Mouse (Mus musculus): ENCODE results near the gene Myh3. TPM values are rescaled to one million over a fixed set of nuclear protein-coding genes. Genes with fewer than 3 reads are reported as not detected.

Myh3 gene
- polyA plus RNA-seq, 1 experiment from 2014 or later: 0.04 TPM

- Histone ChIP-seq H3K27ac (ENCODE audit: low read depth, low read length) (no peak overlapping the region), H3K9me3 (replicated peaks; ENCODE audit: control insufficient read depth, low read length) (no peaks in the 10 kb centered on the region), H3K36me3 (ENCODE audit: control insufficient read depth, insufficient read depth, low read length) (no peaks in the 10 kb centered on the region), H3K4me1 (ENCODE audit: control insufficient read depth, insufficient read depth, low read length) (no peaks in the 10 kb centered on the region), H3K27me3 (replicated peaks; ENCODE audit: control insufficient read depth, insufficient read depth, low read length) (no peaks in the 10 kb centered on the region), H3K9ac (ENCODE audit: low read length) (no peak overlapping the region), H3K4me3 (ENCODE audit: low read depth, low read length) (no peak overlapping the region), H3K4me2 (ENCODE audit: low read length) (no peak overlapping the region)
- no peak for ATAC-seq
- no peak for DNase-seq (ENCODE audit: low spot score)
- 88% methylated on average over 12 of the region's 12 CpGs for WGBS
Observed at GRCm38 (mm10) chr11:67114901-67115300, 36.8 kb downstream of the Myh3 start.

- no peak for ATAC-seq
- no peak overlapping the region for H3K9ac ChIP-seq (ENCODE audit: low read length)
- H3K4me2 ChIP-seq (ENCODE audit: low read length): no peak overlapping the region
- H3K9me3 ChIP-seq (replicated peaks; ENCODE audit: control insufficient read depth, low read length): no peaks in the 10 kb centered on the region
- DNase-seq (ENCODE audit: low spot score): no peak
- H3K4me3 ChIP-seq (ENCODE audit: low read depth, low read length): no peak overlapping the region
- H3K27ac ChIP-seq (ENCODE audit: low read depth, low read length): no peak overlapping the region
- no peaks in the 10 kb centered on the region for H3K4me1 ChIP-seq (ENCODE audit: control insufficient read depth, insufficient read depth, low read length)
- WGBS: 82% methylated on average over 5 of the region's 5 CpGs
- H3K27me3 ChIP-seq (replicated peaks; ENCODE audit: control insufficient read depth, insufficient read depth, low read length): no peaks in the 10 kb centered on the region
- no peaks in the 10 kb centered on the region for H3K36me3 ChIP-seq (ENCODE audit: control insufficient read depth, insufficient read depth, low read length)
Observed at GRCm38 (mm10) chr11:67116725-67117124, 38.6 kb downstream of the Myh3 start.

GRCm38 (mm10) chr11:67119539-67120070, 41.5 kb downstream of the Myh3 start:
- DNase-seq (ENCODE audit: low spot score): no peak
- no peak overlapping the region for H3K27ac ChIP-seq (ENCODE audit: low read depth, low read length)
- WGBS: 41% methylated on average over 4 of the region's 4 CpGs
- no peak overlapping the region for H3K4me2 ChIP-seq (ENCODE audit: low read length)
- H3K9me3 ChIP-seq (replicated peaks; ENCODE audit: control insufficient read depth, low read length): no peaks in the 10 kb centered on the region
- H3K9ac ChIP-seq (ENCODE audit: low read length): no peak overlapping the region
- H3K27me3 ChIP-seq (replicated peaks; ENCODE audit: control insufficient read depth, insufficient read depth, low read length): no peaks in the 10 kb centered on the region
- H3K36me3 ChIP-seq (ENCODE audit: control insufficient read depth, insufficient read depth, low read length): no peaks in the 10 kb centered on the region
- no peak for ATAC-seq
- no peak overlapping the region for H3K4me3 ChIP-seq (ENCODE audit: low read depth, low read length)
- no peaks in the 10 kb centered on the region for H3K4me1 ChIP-seq (ENCODE audit: control insufficient read depth, insufficient read depth, low read length)

- Histone ChIP-seq H3K4me1 (ENCODE audit: control insufficient read depth, insufficient read depth, low read length) (no peaks in the 10 kb centered on the region), H3K27ac (ENCODE audit: low read depth, low read length) (no peak overlapping the region), H3K9ac (ENCODE audit: low read length) (no peak overlapping the region), H3K27me3 (replicated peaks; ENCODE audit: control insufficient read depth, insufficient read depth, low read length) (no peaks in the 10 kb centered on the region), H3K4me3 (ENCODE audit: low read depth, low read length) (no peak overlapping the region), H3K4me2 (ENCODE audit: low read length) (no peak overlapping the region), H3K9me3 (replicated peaks; ENCODE audit: control insufficient read depth, low read length) (no peaks in the 10 kb centered on the region), H3K36me3 (ENCODE audit: control insufficient read depth, insufficient read depth, low read length) (no peaks in the 10 kb centered on the region)
- no peak for ATAC-seq
- DNase-seq (ENCODE audit: low spot score): no peak
- 71% methylated on average over 12 of the region's 12 CpGs for WGBS
Observed at GRCm38 (mm10) chr11:67120697-67121294, 42.7 kb downstream of the Myh3 start.

- H3K27me3 ChIP-seq (replicated peaks; ENCODE audit: control insufficient read depth, insufficient read depth, low read length): no peaks in the 10 kb centered on the region
- H3K4me3 ChIP-seq (ENCODE audit: low read depth, low read length): no peak overlapping the region
- no peaks in the 10 kb centered on the region for H3K9me3 ChIP-seq (replicated peaks; ENCODE audit: control insufficient read depth, low read length)
- no peak overlapping the region for H3K9ac ChIP-seq (ENCODE audit: low read length)
- H3K36me3 ChIP-seq (ENCODE audit: control insufficient read depth, insufficient read depth, low read length): no peaks in the 10 kb centered on the region
- 85% methylated on average over 7 of the region's 7 CpGs for WGBS
- H3K4me1 ChIP-seq (ENCODE audit: control insufficient read depth, insufficient read depth, low read length): no peaks in the 10 kb centered on the region
- H3K27ac ChIP-seq (ENCODE audit: low read depth, low read length): no peak overlapping the region
- DNase-seq (ENCODE audit: low spot score): no peak
- no peak for ATAC-seq
- H3K4me2 ChIP-seq (ENCODE audit: low read length): no peak overlapping the region
Observed at GRCm38 (mm10) chr11:67124943-67125342, 46.8 kb downstream of the Myh3 start.

DNA sequence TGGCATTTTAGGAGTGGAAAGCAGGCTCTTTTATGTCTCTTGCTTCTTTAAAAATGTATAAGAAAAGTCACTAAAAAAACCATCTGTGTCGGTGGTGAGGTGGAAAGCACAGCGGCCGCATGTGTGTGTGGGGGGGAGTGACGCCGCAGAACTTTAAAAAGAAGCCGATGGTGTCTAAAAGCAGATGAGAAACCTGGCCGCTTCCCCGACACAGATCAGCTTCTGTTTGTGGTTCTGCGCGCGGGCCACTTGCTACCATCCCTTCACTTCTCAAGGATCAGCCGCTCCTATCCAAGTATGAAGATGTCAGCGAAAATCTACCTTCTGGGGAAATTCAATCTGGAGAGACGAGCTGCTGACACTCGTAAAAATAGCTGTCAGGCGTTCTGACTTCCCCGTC, 47.3 kb downstream of the Myh3 start:
- Histone ChIP-seq H3K9me3 (replicated peaks; ENCODE audit: control insufficient read depth, low read length) (no peaks in the 10 kb centered on the region), H3K9ac (ENCODE audit: low read length) (no peak overlapping the region), H3K36me3 (ENCODE audit: control insufficient read depth, insufficient read depth, low read length) (no peaks in the 10 kb centered on the region), H3K4me2 (ENCODE audit: low read length) (no peak overlapping the region), H3K27ac (ENCODE audit: low read depth, low read length) (no peak overlapping the region), H3K4me1 (ENCODE audit: control insufficient read depth, insufficient read depth, low read length) (no peaks in the 10 kb centered on the region), H3K27me3 (replicated peaks; ENCODE audit: control insufficient read depth, insufficient read depth, low read length) (no peaks in the 10 kb centered on the region), H3K4me3 (ENCODE audit: low read depth, low read length) (no peak overlapping the region)
- ATAC-seq: no peak
- DNase-seq (ENCODE audit: low spot score): no peak
- 80% methylated on average over 17 of the region's 17 CpGs for WGBS

DNA sequence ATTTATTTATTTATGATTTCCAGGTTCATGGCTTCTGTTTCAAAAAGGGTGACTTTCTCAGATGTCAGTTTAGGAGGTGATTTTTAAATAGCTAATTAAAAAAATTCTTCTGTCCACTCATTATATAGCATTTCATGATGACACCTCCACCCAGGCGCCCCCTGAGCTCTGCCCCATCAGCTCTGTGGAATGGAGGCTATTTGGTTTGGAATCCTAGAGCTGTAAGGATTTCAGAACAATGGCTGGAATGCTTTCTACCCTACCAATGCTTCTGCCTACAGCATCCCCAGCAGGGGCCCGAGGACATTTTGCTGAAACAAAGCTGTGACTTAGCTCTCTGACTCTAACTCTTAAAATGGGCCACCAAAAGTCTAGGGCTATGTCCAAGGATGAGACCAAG, 55.4 kb downstream of the Myh3 start:
- no peak overlapping the region for H3K4me3 ChIP-seq (ENCODE audit: low read depth, low read length)
- no peaks in the 10 kb centered on the region for H3K36me3 ChIP-seq (ENCODE audit: control insufficient read depth, insufficient read depth, low read length)
- no peak for DNase-seq (ENCODE audit: low spot score)
- H3K4me1 ChIP-seq (ENCODE audit: control insufficient read depth, insufficient read depth, low read length): no peaks in the 10 kb centered on the region
- WGBS: 72% methylated on average over 2 of the region's 2 CpGs
- H3K9ac ChIP-seq (ENCODE audit: low read length): no peak overlapping the region
- H3K27ac ChIP-seq (ENCODE audit: low read depth, low read length): no peak overlapping the region
- no peak for ATAC-seq
- no peaks in the 10 kb centered on the region for H3K9me3 ChIP-seq (replicated peaks; ENCODE audit: control insufficient read depth, low read length)
- H3K27me3 ChIP-seq (replicated peaks; ENCODE audit: control insufficient read depth, insufficient read depth, low read length): no peaks in the 10 kb centered on the region
- H3K4me2 ChIP-seq (ENCODE audit: low read length): no peak overlapping the region

- DNase-seq (ENCODE audit: low spot score) (no peak), ATAC-seq (no peak)
- Histone ChIP-seq H3K27ac (ENCODE audit: low read depth, low read length) (no peak overlapping the region), H3K27me3 (replicated peaks; ENCODE audit: control insufficient read depth, insufficient read depth, low read length) (no peaks in the 10 kb centered on the region), H3K9me3 (replicated peaks; ENCODE audit: control insufficient read depth, low read length) (no peaks in the 10 kb centered on the region), H3K4me1 (ENCODE audit: control insufficient read depth, insufficient read depth, low read length) (no peaks in the 10 kb centered on the region), H3K4me2 (ENCODE audit: low read length) (no peak overlapping the region), H3K4me3 (ENCODE audit: low read depth, low read length) (no peak overlapping the region), H3K9ac (ENCODE audit: low read length) (no peak overlapping the region), H3K36me3 (ENCODE audit: control insufficient read depth, insufficient read depth, low read length) (no peaks in the 10 kb centered on the region)
- 81% methylated on average over 6 of the region's 6 CpGs for WGBS
Observed at GRCm38 (mm10) chr11:67134654-67135053, 56.6 kb downstream of the Myh3 start.

GRCm38 (mm10) chr11:67135532-67135931, 57.4 kb downstream of the Myh3 start:
- no peak overlapping the region for H3K4me2 ChIP-seq (ENCODE audit: low read length)
- no peaks in the 10 kb centered on the region for H3K36me3 ChIP-seq (ENCODE audit: control insufficient read depth, insufficient read depth, low read length)
- no peak overlapping the region for H3K9ac ChIP-seq (ENCODE audit: low read length)
- H3K4me1 ChIP-seq (ENCODE audit: control insufficient read depth, insufficient read depth, low read length): no peaks in the 10 kb centered on the region
- H3K27me3 ChIP-seq (replicated peaks; ENCODE audit: control insufficient read depth, insufficient read depth, low read length): no peaks in the 10 kb centered on the region
- no peak overlapping the region for H3K27ac ChIP-seq (ENCODE audit: low read depth, low read length)
- no peak for ATAC-seq
- WGBS: 91% methylated on average over 2 of the region's 2 CpGs
- H3K9me3 ChIP-seq (replicated peaks; ENCODE audit: control insufficient read depth, low read length): no peaks in the 10 kb centered on the region
- no peak for DNase-seq (ENCODE audit: low spot score)
- no peak overlapping the region for H3K4me3 ChIP-seq (ENCODE audit: low read depth, low read length)
